Mouse (Mus musculus): Measurements from ENCODE around the gene Capn5. TPM values are rescaled to one million over a fixed set of nuclear protein-coding genes. Genes with fewer than 3 reads are reported as not detected.

Capn5 gene
- polyA plus RNA-seq, 1 experiment from 2014 or later = 13.0 TPM

DNA sequence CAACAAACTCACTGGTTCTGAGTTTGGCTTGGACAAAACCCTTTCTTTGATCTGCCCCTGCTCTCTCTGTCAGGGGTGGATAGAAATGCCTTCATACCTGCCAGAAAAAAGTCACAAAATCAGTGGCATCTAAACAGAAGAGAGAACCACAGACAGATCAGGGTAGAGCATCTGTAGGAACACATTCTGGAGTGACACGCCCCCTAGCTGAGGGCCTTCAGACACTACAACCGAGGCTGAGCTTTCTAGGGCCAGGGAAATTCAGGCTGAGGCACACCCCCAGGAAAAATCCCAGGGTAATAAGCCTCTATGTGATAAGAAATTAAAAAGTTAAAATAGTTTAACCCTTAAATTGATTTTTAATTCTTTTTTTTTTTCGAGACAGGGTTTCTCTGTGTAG lies 24.7 kb downstream of the Capn5 start:
- 54% methylated on average over 3 of the region's 3 CpGs for WGBS
- peak; percentile 49 for TF ChIP-seq CTCF (IDR thresholded peaks at IDR 0.05; ENCODE audit: low read depth)
- peaks cover 25% of the 10 kb centered on the region; the same call in 1 of the 2 replicates for H3K4me1 ChIP-seq (replicated peaks; ENCODE audit: insufficient read depth, low read length)
- DNase-seq (ENCODE audit: low spot score) = no peak
- H3K9ac ChIP-seq (ENCODE audit: low read depth, low read length) = no peak overlapping the region
- H3K36me3 ChIP-seq (ENCODE audit: insufficient read depth, low read length) = no peaks in the 10 kb centered on the region
- ATAC-seq (replicated peaks; ENCODE audit: low FRiP score, low read depth) = no peak
- no peak overlapping the region for H3K4me3 ChIP-seq (replicated peaks; ENCODE audit: low read depth, low read length)
- H3K9me3 ChIP-seq (replicated peaks; ENCODE audit: low read length) = no peaks in the 10 kb centered on the region
- H3K4me2 ChIP-seq (ENCODE audit: low read length) = no peak overlapping the region
- H3K27ac ChIP-seq = no peak overlapping the region
- H3K27me3 ChIP-seq (ENCODE audit: insufficient read depth, low read length) = no peaks in the 10 kb centered on the region

DNA sequence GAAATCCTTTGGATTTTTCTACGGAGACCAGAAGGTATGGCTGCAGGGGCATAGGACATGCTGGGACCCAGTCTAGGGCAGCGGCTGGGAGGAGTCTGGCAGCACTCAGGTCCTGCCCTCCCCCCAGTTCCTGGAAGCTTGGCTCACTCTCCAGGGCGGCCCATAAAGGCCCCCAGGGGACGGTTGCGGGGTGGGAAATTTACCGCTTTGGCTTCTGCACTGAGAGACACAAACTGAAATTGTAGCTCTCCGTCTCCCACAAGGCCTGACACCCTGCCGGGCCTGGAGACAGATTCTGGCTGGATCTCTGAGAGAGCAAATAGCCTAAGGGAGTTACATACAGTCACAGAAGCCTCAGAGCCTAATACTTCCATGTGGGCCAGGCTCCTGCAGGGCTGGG lies 25.7 kb downstream of the Capn5 start:
- ATAC-seq (replicated peaks; ENCODE audit: low FRiP score, low read depth) (no peak), DNase-seq (ENCODE audit: low spot score) (peak; percentile 77)
- no peaks in the 10 kb centered on the region for H3K36me3 ChIP-seq (ENCODE audit: insufficient read depth, low read length)
- WGBS = 34% methylated on average over 8 of the region's 8 CpGs
- H3K4me3 ChIP-seq (replicated peaks; ENCODE audit: low read depth, low read length) = no peak overlapping the region
- no peak for TF ChIP-seq CTCF (IDR thresholded peaks at IDR 0.05; ENCODE audit: low read depth)
- no peak overlapping the region for H3K27ac ChIP-seq
- H3K9ac ChIP-seq (ENCODE audit: low read depth, low read length) = no peak overlapping the region
- no peaks in the 10 kb centered on the region for H3K9me3 ChIP-seq (replicated peaks; ENCODE audit: low read length)
- no peak overlapping the region for H3K4me2 ChIP-seq (ENCODE audit: low read length)
- no peaks in the 10 kb centered on the region for H3K27me3 ChIP-seq (ENCODE audit: insufficient read depth, low read length)
- H3K4me1 ChIP-seq (replicated peaks; ENCODE audit: insufficient read depth, low read length) = peaks cover 26% of the 10 kb centered on the region; the same call in 1 of the 2 replicates

- no peak overlapping the region for H3K27ac ChIP-seq
These were observed 27.5 kb downstream of the Capn5 start for GRCm38 (mm10) chr7:98150525-98150924.

GRCm38 (mm10) chr7:98149802-98150201 lies 28.3 kb downstream of the Capn5 start:
- Histone ChIP-seq H3K4me1 (replicated peaks; ENCODE audit: insufficient read depth, low read length) (peaks cover 22% of the 10 kb centered on the region; the same call in 1 of the 2 replicates), H3K4me2 (ENCODE audit: low read length) (no peak overlapping the region), H3K9ac (ENCODE audit: low read depth, low read length) (no peak overlapping the region), H3K36me3 (ENCODE audit: insufficient read depth, low read length) (no peaks in the 10 kb centered on the region), H3K27ac (no peak overlapping the region), H3K4me3 (replicated peaks; ENCODE audit: low read depth, low read length) (no peak overlapping the region), H3K27me3 (ENCODE audit: insufficient read depth, low read length) (no peaks in the 10 kb centered on the region), H3K9me3 (replicated peaks; ENCODE audit: low read length) (no peaks in the 10 kb centered on the region)
- 39% methylated on average over 3 of the region's 3 CpGs for WGBS
- no peak for ATAC-seq (replicated peaks; ENCODE audit: low FRiP score, low read depth)
- no peak for DNase-seq (ENCODE audit: low spot score)
- no peak for TF ChIP-seq CTCF (IDR thresholded peaks at IDR 0.05; ENCODE audit: low read depth)

More at GRCm38 (mm10) chr7:98150525-98150924, 27.5 kb downstream of the Capn5 start:
- Histone ChIP-seq H3K36me3 (ENCODE audit: insufficient read depth, low read length) (no peaks in the 10 kb centered on the region), H3K4me3 (replicated peaks; ENCODE audit: low read depth, low read length) (no peak overlapping the region), H3K27me3 (ENCODE audit: insufficient read depth, low read length) (no peaks in the 10 kb centered on the region), H3K4me2 (ENCODE audit: low read length) (no peak overlapping the region), H3K9me3 (replicated peaks; ENCODE audit: low read length) (no peaks in the 10 kb centered on the region), H3K4me1 (replicated peaks; ENCODE audit: insufficient read depth, low read length) (peaks cover 22% of the 10 kb centered on the region; the same call in 1 of the 2 replicates), H3K9ac (ENCODE audit: low read depth, low read length) (no peak overlapping the region)
- WGBS = 51% methylated on average over 5 of the region's 5 CpGs
- ATAC-seq (replicated peaks; ENCODE audit: low FRiP score, low read depth) = no peak
- DNase-seq (ENCODE audit: low spot score) = no peak
- peak; percentile 65 for TF ChIP-seq CTCF (IDR thresholded peaks at IDR 0.05; ENCODE audit: low read depth)

DNA sequence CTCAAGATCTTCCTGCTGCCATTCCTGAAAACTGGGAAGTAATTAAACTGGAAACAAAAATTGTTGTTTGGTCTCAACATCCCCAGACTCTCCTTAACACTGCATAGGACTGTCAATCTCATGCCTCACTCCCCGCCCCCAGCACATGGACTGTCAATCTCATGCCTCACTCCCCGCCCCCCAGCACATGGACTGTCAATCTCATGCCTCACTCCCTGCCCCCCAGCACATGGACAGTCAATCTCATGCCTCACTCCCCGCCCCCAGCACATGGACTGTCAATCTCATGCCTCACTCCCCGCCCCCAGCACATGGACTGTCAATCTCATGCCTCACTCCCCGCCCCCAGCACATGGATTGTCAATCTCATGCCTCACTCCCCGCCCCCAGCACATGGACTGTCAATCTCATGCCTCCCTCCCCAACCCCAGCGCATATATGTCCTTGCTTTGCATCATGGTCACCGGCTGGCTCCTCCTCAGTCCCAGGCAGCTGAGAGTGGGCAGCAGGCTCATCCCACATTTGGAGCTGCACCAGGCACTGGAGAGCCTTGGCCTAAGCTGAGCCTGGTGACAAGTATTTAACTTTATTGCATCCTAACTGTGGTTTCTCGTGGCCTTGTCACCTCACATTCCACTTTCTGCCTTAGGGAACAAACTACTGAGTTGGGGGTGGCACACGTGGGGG lies 29.2 kb downstream of the Capn5 start:
- TF ChIP-seq CTCF (IDR thresholded peaks at IDR 0.05; ENCODE audit: low read depth) = no peak
- no peaks in the 10 kb centered on the region for H3K27me3 ChIP-seq (ENCODE audit: insufficient read depth, low read length)
- H3K36me3 ChIP-seq (ENCODE audit: insufficient read depth, low read length) = no peaks in the 10 kb centered on the region
- 70% methylated on average over 10 of the region's 10 CpGs for WGBS
- DNase-seq (ENCODE audit: low spot score) (no peak), ATAC-seq (replicated peaks; ENCODE audit: low FRiP score, low read depth) (no peak)
- no peak overlapping the region for H3K4me2 ChIP-seq (ENCODE audit: low read length)
- H3K9ac ChIP-seq (ENCODE audit: low read depth, low read length) = no peak overlapping the region
- H3K4me1 ChIP-seq (replicated peaks; ENCODE audit: insufficient read depth, low read length) = peaks cover 22% of the 10 kb centered on the region; the same call in 1 of the 2 replicates
- H3K9me3 ChIP-seq (replicated peaks; ENCODE audit: low read length) = no peaks in the 10 kb centered on the region
- 0 out of 2 replicates have a peak overlapping the region, but pooled peaks have one; percentile 3 for H3K27ac ChIP-seq
- H3K4me3 ChIP-seq (replicated peaks; ENCODE audit: low read depth, low read length) = no peak overlapping the region

GRCm38 (mm10) chr7:98147766-98148165 lies 30.3 kb downstream of the Capn5 start:
- Histone ChIP-seq H3K36me3 (ENCODE audit: insufficient read depth, low read length) (no peaks in the 10 kb centered on the region), H3K9me3 (replicated peaks; ENCODE audit: low read length) (no peaks in the 10 kb centered on the region), H3K4me2 (ENCODE audit: low read length) (no peak overlapping the region), H3K9ac (ENCODE audit: low read depth, low read length) (no peak overlapping the region), H3K4me3 (replicated peaks; ENCODE audit: low read depth, low read length) (no peak overlapping the region), H3K27ac (0 out of 2 replicates have a peak overlapping the region, but pooled peaks have one; percentile 19), H3K4me1 (replicated peaks; ENCODE audit: insufficient read depth, low read length) (peaks cover 19% of the 10 kb centered on the region; the same call in 1 of the 2 replicates), H3K27me3 (ENCODE audit: insufficient read depth, low read length) (no peaks in the 10 kb centered on the region)
- no peak for DNase-seq (ENCODE audit: low spot score)
- ATAC-seq (replicated peaks; ENCODE audit: low FRiP score, low read depth) = no peak
- WGBS = 54% methylated on average over 8 of the region's 8 CpGs
- no peak for TF ChIP-seq CTCF (IDR thresholded peaks at IDR 0.05; ENCODE audit: low read depth)

Data from kidney, postnatal 0 days (tissue).